Mouse (Mus musculus): ENCODE measurements around the gene L3mbtl4. TPM values are rescaled to one million over a fixed set of nuclear protein-coding genes. Genes with fewer than 3 reads are reported as not detected.

The L3mbtl4 gene
- polyA plus RNA-seq, 1 experiment from 2014 or later, result 6.5 TPM

GRCm38 (mm10) chr17:68585195-68585594, 311.6 kb downstream of the L3mbtl4 start:
- Histone ChIP-seq H3K4me3 (ENCODE audit: low read depth, low read length) (no peak overlapping the region), H3K4me2 (ENCODE audit: low read length) (no peak overlapping the region), H3K27ac (ENCODE audit: low read length) (no peak overlapping the region), H3K27me3 (ENCODE audit: control insufficient read depth, insufficient read depth, low read depth, low read length) (no peaks in the 10 kb centered on the region), H3K9ac (ENCODE audit: low read depth, low read length) (no peak overlapping the region), H3K9me3 (replicated peaks; ENCODE audit: control insufficient read depth, low read length, poor library complexity, severe bottlenecking) (no peaks in the 10 kb centered on the region), H3K4me1 (ENCODE audit: control insufficient read depth, insufficient read depth, low read length) (no peaks in the 10 kb centered on the region), H3K36me3 (ENCODE audit: control insufficient read depth, insufficient read depth, low read length) (no peaks in the 10 kb centered on the region)
- WGBS, result 89% methylated on average over 3 of the region's 3 CpGs
- no peak for ATAC-seq

GRCm38 (mm10) chr17:68591619-68592018, 318.0 kb downstream of the L3mbtl4 start:
- H3K27ac ChIP-seq (ENCODE audit: low read length), result no peak overlapping the region
- 68% methylated on average over 4 of the region's 4 CpGs for WGBS
- ATAC-seq, result no peak
- no peaks in the 10 kb centered on the region for H3K9me3 ChIP-seq (replicated peaks; ENCODE audit: control insufficient read depth, low read length, poor library complexity, severe bottlenecking)
- H3K4me3 ChIP-seq (ENCODE audit: low read depth, low read length), result no peak overlapping the region
- no peaks in the 10 kb centered on the region for H3K36me3 ChIP-seq (ENCODE audit: control insufficient read depth, insufficient read depth, low read length)
- H3K4me2 ChIP-seq (ENCODE audit: low read length), result no peak overlapping the region
- no peaks in the 10 kb centered on the region for H3K27me3 ChIP-seq (ENCODE audit: control insufficient read depth, insufficient read depth, low read depth, low read length)
- no peaks in the 10 kb centered on the region for H3K4me1 ChIP-seq (ENCODE audit: control insufficient read depth, insufficient read depth, low read length)
- no peak overlapping the region for H3K9ac ChIP-seq (ENCODE audit: low read depth, low read length)

GRCm38 (mm10) chr17:68602744-68603143, 329.1 kb downstream of the L3mbtl4 start:
- Histone ChIP-seq H3K9ac (ENCODE audit: low read depth, low read length) (no peak overlapping the region), H3K4me2 (ENCODE audit: low read length) (no peak overlapping the region), H3K4me1 (ENCODE audit: control insufficient read depth, insufficient read depth, low read length) (no peaks in the 10 kb centered on the region), H3K27me3 (ENCODE audit: control insufficient read depth, insufficient read depth, low read depth, low read length) (no peaks in the 10 kb centered on the region), H3K9me3 (replicated peaks; ENCODE audit: control insufficient read depth, low read length, poor library complexity, severe bottlenecking) (no peaks in the 10 kb centered on the region), H3K27ac (ENCODE audit: low read length) (no peak overlapping the region), H3K36me3 (ENCODE audit: control insufficient read depth, insufficient read depth, low read length) (no peaks in the 10 kb centered on the region), H3K4me3 (ENCODE audit: low read depth, low read length) (no peak overlapping the region)
- 85% methylated on average over 4 of the region's 4 CpGs for WGBS
- no peak for ATAC-seq

GRCm38 (mm10) chr17:68607691-68608090, 334.1 kb downstream of the L3mbtl4 start:
- no peak for ATAC-seq
- H3K9me3 ChIP-seq (replicated peaks; ENCODE audit: control insufficient read depth, low read length, poor library complexity, severe bottlenecking), result no peaks in the 10 kb centered on the region
- no peak overlapping the region for H3K9ac ChIP-seq (ENCODE audit: low read depth, low read length)
- no peak overlapping the region for H3K4me3 ChIP-seq (ENCODE audit: low read depth, low read length)
- H3K36me3 ChIP-seq (ENCODE audit: control insufficient read depth, insufficient read depth, low read length), result no peaks in the 10 kb centered on the region
- H3K27ac ChIP-seq (ENCODE audit: low read length), result no peak overlapping the region
- WGBS, result 58% methylated on average over 6 of the region's 6 CpGs
- H3K4me2 ChIP-seq (ENCODE audit: low read length), result no peak overlapping the region
- H3K27me3 ChIP-seq (ENCODE audit: control insufficient read depth, insufficient read depth, low read depth, low read length), result no peaks in the 10 kb centered on the region
- H3K4me1 ChIP-seq (ENCODE audit: control insufficient read depth, insufficient read depth, low read length), result 0 out of 2 replicates have a peak, but pooled peaks cover 2% of the 10 kb centered on the region

GRCm38 (mm10) chr17:68611247-68611646, 337.6 kb downstream of the L3mbtl4 start:
- Histone ChIP-seq H3K4me2 (ENCODE audit: low read length) (no peak overlapping the region), H3K9ac (ENCODE audit: low read depth, low read length) (no peak overlapping the region), H3K36me3 (ENCODE audit: control insufficient read depth, insufficient read depth, low read length) (no peaks in the 10 kb centered on the region), H3K27ac (ENCODE audit: low read length) (no peak overlapping the region), H3K9me3 (replicated peaks; ENCODE audit: control insufficient read depth, low read length, poor library complexity, severe bottlenecking) (no peaks in the 10 kb centered on the region), H3K27me3 (ENCODE audit: control insufficient read depth, insufficient read depth, low read depth, low read length) (no peaks in the 10 kb centered on the region), H3K4me3 (ENCODE audit: low read depth, low read length) (no peak overlapping the region), H3K4me1 (ENCODE audit: control insufficient read depth, insufficient read depth, low read length) (0 out of 2 replicates have a peak, but pooled peaks cover 2% of the 10 kb centered on the region)
- ATAC-seq, result no peak
- WGBS, result 62% methylated on average over 6 of the region's 6 CpGs

GRCm38 (mm10) chr17:68625281-68625680, 351.7 kb downstream of the L3mbtl4 start:
- H3K27ac ChIP-seq (ENCODE audit: low read length), result no peak overlapping the region
- no peak overlapping the region for H3K4me2 ChIP-seq (ENCODE audit: low read length)
- no peaks in the 10 kb centered on the region for H3K36me3 ChIP-seq (ENCODE audit: control insufficient read depth, insufficient read depth, low read length)
- no peaks in the 10 kb centered on the region for H3K4me1 ChIP-seq (ENCODE audit: control insufficient read depth, insufficient read depth, low read length)
- no peaks in the 10 kb centered on the region for H3K9me3 ChIP-seq (replicated peaks; ENCODE audit: control insufficient read depth, low read length, poor library complexity, severe bottlenecking)
- no peak overlapping the region for H3K9ac ChIP-seq (ENCODE audit: low read depth, low read length)
- 90% methylated on average over 4 of the region's 4 CpGs for WGBS
- ATAC-seq, result no peak
- H3K4me3 ChIP-seq (ENCODE audit: low read depth, low read length), result no peak overlapping the region
- H3K27me3 ChIP-seq (ENCODE audit: control insufficient read depth, insufficient read depth, low read depth, low read length), result no peaks in the 10 kb centered on the region

- no peaks in the 10 kb centered on the region for H3K9me3 ChIP-seq (replicated peaks; ENCODE audit: control insufficient read depth, low read length, poor library complexity, severe bottlenecking)
- H3K4me1 ChIP-seq (ENCODE audit: control insufficient read depth, insufficient read depth, low read length), result no peaks in the 10 kb centered on the region
- H3K27me3 ChIP-seq (ENCODE audit: control insufficient read depth, insufficient read depth, low read depth, low read length), result no peaks in the 10 kb centered on the region
- ATAC-seq, result no peak
- 78% methylated on average over 7 of the region's 7 CpGs for WGBS
- H3K4me2 ChIP-seq (ENCODE audit: low read length), result no peak overlapping the region
- no peak overlapping the region for H3K9ac ChIP-seq (ENCODE audit: low read depth, low read length)
- no peak overlapping the region for H3K4me3 ChIP-seq (ENCODE audit: low read depth, low read length)
- no peak overlapping the region for H3K27ac ChIP-seq (ENCODE audit: low read length)
- no peaks in the 10 kb centered on the region for H3K36me3 ChIP-seq (ENCODE audit: control insufficient read depth, insufficient read depth, low read length)
Observed at GRCm38 (mm10) chr17:68629631-68630426, 356.2 kb downstream of the L3mbtl4 start.

GRCm38 (mm10) chr17:68631396-68631795, 357.8 kb downstream of the L3mbtl4 start:
- no peaks in the 10 kb centered on the region for H3K9me3 ChIP-seq (replicated peaks; ENCODE audit: control insufficient read depth, low read length, poor library complexity, severe bottlenecking)
- no peak for ATAC-seq
- no peak overlapping the region for H3K4me2 ChIP-seq (ENCODE audit: low read length)
- H3K27ac ChIP-seq (ENCODE audit: low read length), result no peak overlapping the region
- no peaks in the 10 kb centered on the region for H3K4me1 ChIP-seq (ENCODE audit: control insufficient read depth, insufficient read depth, low read length)
- 92% methylated on average over 8 of the region's 8 CpGs for WGBS
- no peaks in the 10 kb centered on the region for H3K36me3 ChIP-seq (ENCODE audit: control insufficient read depth, insufficient read depth, low read length)
- H3K9ac ChIP-seq (ENCODE audit: low read depth, low read length), result no peak overlapping the region
- H3K4me3 ChIP-seq (ENCODE audit: low read depth, low read length), result no peak overlapping the region
- H3K27me3 ChIP-seq (ENCODE audit: control insufficient read depth, insufficient read depth, low read depth, low read length), result no peaks in the 10 kb centered on the region

- H3K4me2 ChIP-seq (ENCODE audit: low read length), result no peak overlapping the region
- no peaks in the 10 kb centered on the region for H3K4me1 ChIP-seq (ENCODE audit: control insufficient read depth, insufficient read depth, low read length)
- no peak overlapping the region for H3K4me3 ChIP-seq (ENCODE audit: low read depth, low read length)
- H3K27me3 ChIP-seq (ENCODE audit: control insufficient read depth, insufficient read depth, low read depth, low read length), result no peaks in the 10 kb centered on the region
- no peaks in the 10 kb centered on the region for H3K9me3 ChIP-seq (replicated peaks; ENCODE audit: control insufficient read depth, low read length, poor library complexity, severe bottlenecking)
- 80% methylated on average over 6 of the region's 6 CpGs for WGBS
- no peak overlapping the region for H3K9ac ChIP-seq (ENCODE audit: low read depth, low read length)
- no peaks in the 10 kb centered on the region for H3K36me3 ChIP-seq (ENCODE audit: control insufficient read depth, insufficient read depth, low read length)
- no peak for ATAC-seq
- no peak overlapping the region for H3K27ac ChIP-seq (ENCODE audit: low read length)
Observed at GRCm38 (mm10) chr17:68640187-68640586, 366.6 kb downstream of the L3mbtl4 start.

Measured in midbrain, embryonic 16.5 days (tissue).